Mouse (Mus musculus) left cerebral cortex, adult 8-10 months (tissue): ENCODE measurements at regions not wholly inside any gene's neighbourhood (a gene's known extent, or its start where the extent isn't known, plus 50 kb on each side); places are given as distances from the start of the nearest gene placed in this dataset.

Experiments used
- DNase-seq, 2 experiments: peaks; one replicate each; pipeline ENCODE4 v3.0.0; 2022; ENCODE audit warnings: low spot score in 2 of 2

DNA sequence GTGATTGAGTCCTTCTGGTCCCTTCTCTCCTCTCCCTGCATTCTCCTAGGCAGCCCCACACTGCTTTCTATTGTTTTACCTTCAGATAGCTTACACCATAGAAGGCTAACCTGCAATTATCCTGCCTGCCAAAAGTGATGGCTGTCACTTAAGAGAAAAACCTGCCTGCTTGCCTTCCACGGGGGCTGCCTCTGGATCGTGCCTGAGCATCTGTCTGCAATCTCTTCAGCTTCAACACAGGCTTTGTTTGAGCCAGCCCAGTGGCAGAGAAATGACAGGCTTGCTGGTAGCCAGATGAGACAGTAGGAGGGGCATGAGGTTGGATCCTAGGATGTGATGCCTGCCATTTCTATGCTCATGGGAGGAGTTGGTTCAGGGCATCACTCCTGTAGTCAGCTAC lies 345.2 kb upstream of the Tshz3 start:
- DNase-seq, result no peak

DNA sequence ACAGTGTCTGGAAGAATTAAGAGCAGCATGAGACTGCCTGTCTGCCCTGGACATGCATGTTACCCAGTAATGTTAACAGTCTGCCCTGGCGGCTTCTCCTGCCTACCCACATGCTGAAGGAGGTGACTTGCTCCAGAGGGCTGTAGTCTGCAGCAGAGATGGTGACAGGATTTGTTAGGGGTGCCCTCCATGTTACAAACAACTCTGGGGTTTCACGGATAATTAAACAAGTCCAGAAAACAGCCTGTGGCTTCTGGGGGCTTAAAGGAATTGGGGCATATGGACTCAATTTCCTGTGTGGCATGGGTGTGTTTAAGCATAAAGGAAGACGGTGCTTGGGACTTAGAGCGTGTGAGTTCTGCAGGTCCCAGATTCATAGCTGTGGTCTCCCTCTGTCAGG lies 347.3 kb upstream of the Tshz3 start:
- DNase-seq, result no peak

DNA sequence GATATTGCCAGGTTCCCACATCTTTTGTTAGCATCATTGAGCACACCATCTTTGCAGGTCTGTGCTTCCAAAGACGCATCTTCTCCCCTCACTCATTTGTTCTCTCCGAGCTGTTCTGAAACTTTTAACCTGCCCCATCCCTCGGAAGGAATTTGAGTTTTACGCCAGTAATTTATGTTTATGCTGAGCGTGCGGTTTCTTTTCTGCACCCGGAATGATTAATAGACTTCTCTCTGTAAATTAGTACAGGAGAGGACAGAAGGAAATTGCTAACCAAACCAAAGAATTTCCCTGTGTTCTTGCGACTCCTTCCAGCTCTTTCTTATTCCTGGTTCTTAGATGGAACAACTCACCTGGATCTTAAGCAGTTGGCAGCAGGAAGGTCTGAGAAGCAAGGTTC lies 349.7 kb upstream of the Tshz3 start:
- DNase-seq, result no peak

DNA sequence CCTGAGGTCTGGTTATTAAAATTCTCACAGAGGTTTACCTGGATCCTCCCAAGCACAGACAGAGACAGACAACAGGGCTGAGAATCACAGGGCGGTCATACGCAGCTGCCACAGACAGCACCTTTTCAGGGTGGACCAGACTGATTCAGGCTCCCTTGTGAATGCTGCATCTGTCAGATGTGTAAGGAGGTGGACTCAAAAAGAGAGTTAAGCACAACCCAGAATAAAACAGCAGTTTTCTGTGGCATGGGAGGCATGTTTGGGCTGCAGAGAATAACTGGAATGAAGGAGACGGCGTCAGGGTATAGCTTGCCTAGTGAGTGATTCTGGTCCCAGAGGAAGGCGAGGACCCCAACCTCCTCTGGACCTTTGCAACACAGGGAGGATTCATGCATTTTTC lies 363.1 kb upstream of the Tshz3 start:
- DNase-seq, result no peak

DNA sequence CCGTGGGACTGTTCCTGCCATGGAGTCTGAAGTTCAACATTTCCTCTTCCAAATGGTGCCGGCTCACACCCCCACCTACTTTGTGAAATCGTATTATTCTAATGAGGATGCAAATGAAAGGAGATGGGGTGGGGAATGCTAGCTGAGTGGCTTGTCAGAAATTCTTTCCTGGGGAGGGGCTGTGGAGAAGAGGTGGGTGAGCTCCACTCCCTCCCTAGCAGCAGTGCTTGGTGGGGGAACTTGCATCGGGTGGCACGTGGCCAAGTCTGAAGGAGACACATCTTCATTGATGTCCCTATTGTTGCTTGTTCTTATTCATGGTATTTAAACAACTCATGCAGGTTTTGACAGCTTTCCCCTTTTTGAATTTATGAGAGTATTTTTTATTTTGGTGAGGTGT lies 363.8 kb upstream of the Tshz3 start:
- DNase-seq, result no peak

DNA sequence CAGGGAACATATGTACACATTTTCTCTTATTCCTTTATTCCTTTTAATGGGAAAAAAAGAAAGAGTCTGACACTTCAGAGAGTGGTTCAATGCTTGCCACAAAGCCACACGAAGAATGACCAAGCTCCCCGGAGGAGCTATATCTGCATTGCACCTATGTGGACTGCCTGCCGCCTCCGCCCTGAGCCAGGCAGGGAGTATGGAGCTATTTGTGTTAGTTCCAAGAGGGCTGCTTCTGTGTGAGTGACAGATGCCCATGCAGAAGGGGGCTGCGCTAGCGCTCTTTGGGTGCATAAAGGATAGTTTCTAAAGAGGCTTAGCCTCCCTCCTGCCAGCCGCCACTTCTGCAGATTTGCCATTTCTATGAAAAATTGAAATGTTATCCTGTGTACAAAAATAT lies 365.3 kb upstream of the Tshz3 start:
- DNase-seq, result no peak

DNA sequence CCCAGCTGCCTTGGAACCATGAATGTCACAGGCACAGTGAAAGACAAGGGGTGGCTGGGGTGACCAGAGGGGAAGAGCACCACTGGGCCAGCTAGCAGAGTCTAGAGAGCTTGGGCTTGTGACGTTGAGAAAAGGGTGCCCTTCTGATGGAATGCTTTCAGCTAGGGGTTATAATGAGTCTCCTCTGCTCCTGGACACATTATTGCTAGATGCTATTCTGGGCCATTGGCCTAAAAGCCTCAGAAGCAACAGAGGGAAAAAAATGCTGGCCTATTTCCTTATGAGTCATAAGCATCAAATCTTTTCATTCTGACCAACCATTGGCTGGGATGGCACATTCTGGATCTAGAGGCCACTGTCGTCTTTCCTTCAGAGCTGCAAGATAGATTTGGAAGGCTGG lies 369.8 kb upstream of the Tshz3 start:
- no peak for DNase-seq

DNA sequence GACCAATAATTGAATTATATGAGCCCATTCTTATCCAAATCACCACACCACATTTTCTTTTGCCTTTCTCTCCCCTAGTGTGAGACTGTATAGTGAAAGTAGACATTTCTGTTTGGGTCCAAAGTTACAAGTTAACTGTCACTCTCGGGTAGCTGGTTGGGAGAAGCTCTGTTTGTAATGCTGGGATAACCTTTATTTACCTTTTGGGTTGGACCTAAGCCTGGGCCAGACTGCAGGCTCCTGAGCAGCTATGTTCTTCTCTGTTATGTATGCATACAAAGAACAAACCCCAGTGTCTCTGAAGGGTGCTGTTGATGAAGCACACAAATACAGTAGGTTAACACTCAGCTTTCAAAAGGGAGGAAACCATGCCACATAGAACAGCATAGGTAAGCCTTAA lies 373.9 kb upstream of the Tshz3 start:
- no peak for DNase-seq

DNA sequence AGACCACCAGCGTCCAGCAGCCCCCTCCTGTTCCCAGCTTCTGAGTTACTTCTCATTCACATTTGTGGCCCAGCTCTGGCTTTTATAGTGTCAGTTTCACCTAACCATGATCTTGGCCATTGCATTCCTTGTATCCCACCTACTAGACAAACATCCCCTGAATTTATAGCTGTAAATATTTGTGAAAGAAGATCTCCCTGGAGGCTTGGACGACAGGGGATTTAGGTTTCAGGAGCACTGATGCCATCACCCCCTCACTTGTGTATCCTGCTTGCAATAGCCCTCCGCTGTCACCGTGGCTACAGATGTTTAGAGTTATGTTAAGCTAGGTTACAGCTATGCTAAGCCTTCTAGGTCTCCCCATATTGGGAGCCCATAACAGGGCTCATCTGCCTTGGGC lies 375.7 kb upstream of the Tshz3 start:
- no peak for DNase-seq

DNA sequence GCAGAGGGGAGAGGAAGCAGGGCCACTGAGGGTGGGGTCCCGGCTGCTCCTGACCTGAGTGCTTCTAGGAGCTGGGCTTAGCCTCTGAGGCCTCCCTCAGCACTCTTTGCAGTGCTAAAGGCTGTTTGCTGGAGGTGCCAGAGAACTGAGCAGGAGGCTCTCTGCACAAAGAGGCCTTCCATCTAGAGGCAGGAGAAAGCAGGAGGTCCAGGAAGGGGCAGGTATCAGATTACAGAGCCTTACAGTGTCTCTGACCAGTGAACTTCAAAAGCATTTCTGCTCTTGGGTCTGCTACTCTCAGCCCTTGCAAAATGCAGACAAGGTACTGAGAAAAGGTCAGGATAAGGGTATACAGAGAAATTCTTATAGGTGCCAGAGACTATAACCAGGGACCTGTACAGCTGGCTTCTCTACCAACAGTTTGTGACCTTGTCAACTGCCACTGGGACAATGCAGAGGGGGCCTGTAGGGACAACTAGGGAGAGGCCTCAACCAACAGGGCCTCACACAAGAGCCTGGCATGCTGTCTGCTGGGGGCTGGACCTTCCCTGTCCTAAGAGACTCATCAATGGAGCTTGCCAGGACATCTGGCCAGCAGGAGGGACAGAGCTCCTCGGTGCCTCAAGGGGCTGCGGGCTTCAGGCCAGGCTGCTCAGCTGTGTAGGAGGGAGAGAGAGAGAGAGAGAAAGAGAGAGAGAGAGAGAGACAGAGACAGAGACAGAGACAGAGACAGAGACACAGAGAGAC lies 380.3 kb upstream of the Tshz3 start:
- DNase-seq, result no peak

DNA sequence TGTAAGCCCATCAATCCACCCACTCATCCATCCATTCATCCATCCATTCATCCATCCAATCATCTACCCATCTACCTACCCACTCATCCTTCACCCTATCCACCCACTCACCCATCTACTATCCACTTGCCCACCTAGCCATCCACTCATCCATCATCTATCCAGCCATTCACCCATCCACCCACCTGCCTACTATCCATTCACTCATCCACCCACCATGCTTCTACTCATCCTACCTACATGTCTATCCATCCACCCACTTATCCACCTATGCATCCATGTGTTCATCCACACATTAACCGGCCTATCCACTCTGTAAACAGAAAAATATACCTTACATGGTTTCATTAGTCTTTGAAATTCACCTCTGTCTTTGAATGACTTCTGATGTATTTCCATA lies 384.2 kb upstream of the Tshz3 start:
- DNase-seq, result no peak

DNA sequence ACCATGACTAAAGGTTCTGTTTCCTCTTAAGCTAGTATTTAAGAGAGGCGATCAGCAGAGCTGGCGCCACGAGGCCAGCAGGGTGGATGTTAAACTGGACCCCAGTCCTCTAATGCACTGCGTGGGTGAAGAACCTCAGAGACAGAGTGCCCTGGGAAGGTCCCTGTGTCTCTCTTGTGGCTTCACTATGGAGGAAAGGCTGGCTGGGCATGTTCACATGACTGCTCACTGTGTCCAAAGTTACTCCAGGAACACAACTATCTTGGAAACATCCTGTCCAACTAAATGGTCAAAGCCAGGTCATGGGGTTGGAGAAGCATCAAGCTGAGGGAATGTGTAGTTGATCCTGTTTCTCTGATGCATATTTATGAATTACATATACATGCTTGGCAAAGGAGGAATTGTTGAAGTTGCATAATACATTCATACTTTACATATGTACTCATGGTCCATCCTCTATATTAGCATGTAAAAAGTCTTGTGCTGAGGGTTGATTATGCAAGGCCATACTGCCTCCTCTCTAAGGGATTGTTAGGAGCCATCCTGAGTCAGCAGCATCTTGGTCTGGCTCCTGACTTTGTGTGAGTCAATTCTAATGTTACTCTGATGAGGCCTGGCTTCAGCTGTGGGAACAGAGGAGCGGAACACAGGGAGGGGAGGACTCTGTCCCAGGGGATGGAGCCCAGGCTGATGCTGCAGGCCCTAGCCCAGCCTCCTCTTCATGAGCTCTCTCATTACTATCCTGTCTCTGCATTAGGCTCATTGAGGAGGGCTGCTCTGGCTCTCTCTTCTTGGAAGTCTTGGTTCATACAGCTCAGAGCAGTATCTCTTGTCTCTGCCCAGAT lies 387.9 kb upstream of the Tshz3 start:
- no peak for DNase-seq

DNA sequence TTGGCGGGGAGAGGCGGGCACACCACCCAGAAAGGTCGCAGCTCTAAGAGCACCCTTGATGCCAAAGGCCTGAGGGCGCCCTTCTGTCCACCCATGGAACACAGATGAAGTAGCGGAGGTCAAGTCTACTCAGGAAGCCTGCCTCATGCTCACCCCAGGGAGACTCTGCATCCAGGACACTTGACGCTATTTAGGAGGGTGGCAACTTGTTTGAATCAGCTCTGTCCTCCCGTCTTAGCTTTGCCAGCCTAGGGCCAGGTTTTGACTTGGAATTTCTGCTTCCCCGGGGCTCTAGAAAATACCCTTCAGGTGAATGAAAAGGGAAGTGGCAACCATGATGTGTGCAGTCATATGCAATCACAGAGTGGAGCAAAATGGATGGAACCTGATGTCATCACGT lies 389.2 kb upstream of the Tshz3 start:
- DNase-seq, result no peak

DNA sequence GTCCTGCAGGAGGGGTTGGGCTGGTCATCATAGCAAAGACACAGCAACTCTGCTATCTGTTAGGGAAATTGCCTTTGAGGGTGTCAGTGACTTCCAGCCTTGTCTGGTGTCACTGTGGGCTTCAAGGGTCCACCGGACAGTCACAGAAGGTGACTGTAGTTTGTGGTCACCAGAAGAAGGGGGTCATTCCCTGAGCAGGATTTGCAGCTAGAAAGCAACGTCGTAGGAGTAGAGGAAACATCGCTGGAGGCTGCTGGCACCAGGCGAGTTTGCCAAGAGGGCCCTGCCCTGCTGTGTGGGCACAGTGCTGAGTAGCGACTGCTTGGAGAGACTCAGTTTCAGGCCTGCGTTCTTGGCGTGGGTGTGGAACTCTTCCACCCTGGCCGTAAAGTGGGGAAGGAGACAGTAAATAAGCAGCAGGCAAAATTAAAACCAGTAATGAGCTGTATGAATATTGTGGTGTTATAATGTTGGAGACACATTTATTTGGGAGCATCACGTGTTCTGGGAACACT lies 389.8 kb upstream of the Tshz3 start:
- no peak for DNase-seq

DNA sequence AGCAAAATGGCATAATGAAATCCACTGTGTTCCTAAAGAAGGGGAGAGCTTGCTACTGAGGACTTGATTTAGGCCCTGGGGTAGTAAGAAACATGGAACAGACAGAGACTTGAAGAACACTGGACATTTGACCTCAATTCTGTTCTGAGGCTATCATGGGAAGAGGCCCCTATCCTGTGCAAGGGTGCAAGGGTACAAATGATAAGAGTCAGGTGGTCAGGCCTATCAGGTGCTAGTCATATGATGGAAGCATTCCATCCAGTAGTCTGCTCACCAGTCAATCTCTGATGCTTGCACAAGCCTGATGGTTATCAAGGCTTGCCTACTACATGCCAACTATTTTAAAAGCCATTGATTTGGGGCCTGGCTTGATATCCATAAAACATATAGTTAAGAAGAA lies 420.6 kb upstream of the Tshz3 start:
- DNase-seq, result no peak

DNA sequence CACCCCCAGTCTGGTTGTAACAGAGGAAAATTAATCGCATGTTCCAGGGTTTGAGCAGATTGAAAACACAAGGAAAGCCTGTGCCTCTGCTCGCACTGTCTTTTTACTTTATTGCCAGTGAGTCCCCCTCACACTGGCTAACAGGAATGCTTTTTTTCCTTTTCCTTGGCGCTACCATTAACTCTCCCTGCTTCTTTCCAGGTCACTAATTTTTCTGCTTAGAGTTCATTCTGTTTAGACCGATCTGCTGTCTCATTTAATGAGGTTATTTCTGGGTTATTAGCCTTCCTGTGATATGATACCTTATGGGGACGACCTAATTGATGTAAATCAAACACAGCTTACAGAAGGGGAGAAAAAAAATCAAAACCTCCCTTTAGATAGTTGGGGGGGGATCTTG lies 429.0 kb upstream of the Tshz3 start:
- DNase-seq, result no peak

DNA sequence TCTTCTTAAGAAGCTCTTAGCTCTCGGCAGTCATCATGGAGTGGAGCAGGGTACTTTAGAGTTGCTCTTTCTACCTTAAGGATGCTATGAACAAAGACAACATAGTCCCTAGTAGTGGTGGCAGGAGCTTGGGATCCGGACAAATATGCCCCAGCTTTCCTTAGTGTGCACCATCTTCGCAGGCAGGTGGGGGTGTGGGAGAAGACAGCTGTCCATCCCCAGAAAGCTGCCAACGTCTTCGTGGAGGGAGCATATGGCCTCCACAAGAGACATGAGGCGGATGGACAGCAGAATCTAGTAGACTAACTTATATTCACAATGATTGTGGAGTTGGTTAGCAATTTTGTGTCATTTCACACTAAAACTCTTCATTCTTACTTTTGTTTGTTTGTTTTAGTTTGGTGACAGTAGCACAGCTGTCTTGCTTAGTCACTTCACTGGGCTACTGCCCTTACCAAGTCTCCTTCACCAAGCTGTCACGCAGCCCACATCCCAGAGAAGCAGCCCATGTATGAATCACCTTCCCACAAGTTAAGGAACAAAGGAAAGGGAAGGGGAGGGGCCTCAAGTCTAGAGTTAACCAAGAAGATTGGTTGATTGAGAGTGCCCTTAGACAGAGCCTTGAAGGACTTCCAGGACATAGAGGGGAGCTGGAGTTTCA lies 432.6 kb upstream of the Tshz3 start:
- peak in 1 of 2 experiments; percentile 18 for DNase-seq

DNA sequence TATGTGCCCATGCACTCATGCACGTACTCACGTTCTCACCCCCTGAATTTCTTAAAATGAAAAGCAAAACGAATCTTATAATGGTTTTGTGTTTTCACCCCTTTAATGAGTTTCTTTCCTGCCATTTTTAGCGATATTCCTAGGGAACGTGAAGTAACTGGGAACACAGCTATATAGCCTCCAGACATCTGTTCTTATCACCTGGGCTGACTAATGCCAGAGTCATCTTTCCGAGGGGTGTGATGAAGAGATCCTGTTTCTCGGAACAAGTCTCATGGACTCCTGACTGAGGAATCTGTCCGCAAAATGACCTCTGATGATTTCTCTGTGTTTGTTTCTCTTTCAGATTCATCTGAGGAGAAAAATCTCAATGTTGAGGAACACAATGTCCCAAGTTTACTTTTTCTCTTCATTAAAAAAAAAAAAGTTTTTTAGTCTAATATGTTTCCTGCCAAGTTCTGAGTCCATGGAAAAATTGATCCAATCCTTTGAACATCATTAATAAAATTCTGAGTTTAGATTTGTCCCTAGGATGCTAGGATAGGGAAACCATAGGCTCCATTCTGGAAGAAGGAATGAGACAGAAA lies 435.7 kb upstream of the Tshz3 start:
- DNase-seq, result peak in 1 of 2 experiments; percentile 14

DNA sequence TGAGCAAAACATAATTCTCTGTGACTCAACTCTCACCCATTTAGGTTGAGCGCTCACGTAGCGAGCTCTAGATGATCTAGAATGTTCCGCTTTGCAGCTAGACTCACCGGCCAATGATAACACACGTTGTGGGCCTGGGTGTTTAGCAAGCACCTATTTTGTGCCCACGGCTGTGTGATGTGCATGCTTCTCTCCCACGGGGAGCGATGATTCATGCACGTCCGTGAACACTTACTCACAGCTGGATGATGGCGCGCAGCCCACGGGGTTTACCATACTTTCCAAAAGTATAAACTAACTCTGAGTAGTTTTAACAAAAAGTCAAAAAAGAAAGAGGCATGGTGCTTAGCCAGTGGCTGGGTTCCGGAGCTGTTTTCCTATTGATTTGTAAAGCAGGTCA lies 440.8 kb upstream of the Tshz3 start:
- peak; percentile 9 to 81 for DNase-seq

DNA sequence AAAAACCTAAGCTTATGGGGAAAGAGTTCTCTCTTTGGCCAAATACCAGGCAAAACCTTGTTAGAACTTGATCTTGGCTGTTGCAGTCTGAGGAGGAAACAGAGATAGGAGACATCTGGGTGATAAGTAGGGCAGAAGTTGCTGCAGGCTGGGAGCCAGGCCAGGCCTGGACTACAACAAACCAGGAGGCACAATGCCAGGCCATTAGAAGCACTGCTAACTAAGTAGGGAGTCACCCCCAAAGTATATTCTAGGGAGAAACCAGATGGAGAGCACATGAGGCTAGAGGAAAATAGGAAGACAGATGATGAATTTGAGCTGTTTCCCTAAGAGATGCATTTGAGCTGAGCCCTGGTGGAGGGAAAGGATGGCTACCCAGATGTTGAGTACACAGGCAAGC lies 444.6 kb upstream of the Zfp507 start:
- no peak for DNase-seq

DNA sequence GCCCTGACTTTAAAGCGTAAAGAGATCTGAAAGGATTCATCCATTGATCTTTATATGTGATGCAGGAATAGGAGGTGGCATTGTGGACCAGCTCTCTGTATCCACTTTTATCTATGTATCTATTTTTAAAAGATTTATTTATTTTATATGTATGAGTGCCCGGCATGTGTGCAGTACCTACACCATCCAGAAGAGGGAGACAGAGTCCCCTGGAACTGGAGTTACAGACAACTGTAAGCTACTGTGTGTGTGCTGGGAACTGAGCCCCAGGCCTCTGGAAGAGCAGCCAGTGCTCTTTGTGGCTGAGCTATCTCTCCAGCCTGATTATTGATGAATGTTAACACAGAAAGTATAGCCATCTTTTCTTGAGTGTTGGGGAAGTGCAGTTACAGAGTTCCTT lies 433.9 kb upstream of the Zfp507 start:
- DNase-seq, result no peak

DNA sequence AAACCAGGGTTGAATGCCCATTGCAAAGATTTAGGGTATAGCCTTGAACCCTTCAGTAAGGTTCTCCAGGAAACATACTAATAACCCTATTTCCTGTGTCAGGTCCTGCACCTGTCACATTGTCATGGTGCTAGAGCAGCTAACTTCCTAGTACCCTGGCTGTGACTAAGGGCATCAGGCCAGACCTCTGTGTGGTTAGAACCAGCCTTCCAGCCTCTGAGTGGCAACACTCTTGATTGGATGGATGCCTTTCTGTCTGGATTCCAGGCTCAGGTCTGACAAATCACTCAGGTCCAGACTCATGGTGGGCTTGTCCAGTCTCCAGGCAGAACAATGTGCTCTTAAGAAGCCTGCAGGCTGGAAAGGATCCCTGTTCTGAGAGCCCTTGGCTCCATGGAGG lies 426.2 kb upstream of the Zfp507 start:
- DNase-seq, result no peak
